Mouse (Mus musculus) megakaryocyte, embryonic 14.5 days (primary cell): Measurements from ENCODE around the gene Dazl.

Experiments used
- FLI1 ChIP-seq: IDR thresholded peaks from 2 replicates; pipeline ENCODE4 v1.6.1; 2012; ENCODE audit warnings: low read length, inconsistent platforms, mixed read lengths
- GATA1 ChIP-seq: IDR thresholded peaks from 3 replicates; pipeline ENCODE4 v1.6.1; 2012; ENCODE audit warnings: mixed read lengths, low read length, inconsistent platforms, borderline replicate concordance

DNA sequence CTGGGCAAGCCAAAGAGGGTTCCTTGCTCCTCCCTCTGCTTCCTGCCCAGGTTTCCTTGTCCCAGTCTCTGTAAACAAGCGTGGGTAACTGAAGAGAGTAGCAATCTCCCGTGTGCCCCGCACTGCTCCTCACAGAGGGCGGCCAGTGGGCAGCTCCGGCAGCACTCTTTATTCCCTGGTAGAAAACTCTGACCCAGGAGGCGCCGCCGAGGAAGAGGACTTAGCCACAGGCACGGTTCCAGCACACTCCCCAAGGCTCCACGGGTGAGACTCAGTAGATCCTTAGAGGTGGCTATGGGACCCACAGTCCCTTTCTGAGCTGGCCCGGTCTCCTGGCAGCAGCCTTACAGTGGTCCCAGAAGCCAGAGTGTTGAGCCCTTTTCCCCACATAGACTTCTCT is 50.1 kb downstream of the Dazl start:
- no peak for TF ChIP-seq GATA1
- TF ChIP-seq FLI1 = no peak
